ENCODE assay signal across 9 mouse cellular contexts in genomic region chr7:35836851-35837250, GRCm38 (mm10). TPM values are rescaled to one million over a fixed set of nuclear protein-coding genes. Genes with fewer than 3 reads are reported as not detected.
DNase-seq lines count a peak whose midpoint lies in the region; ATAC-seq and TF ChIP-seq lines count a peak whose summit lies in the region.
"Had no signal": no experiment of that assay in that cellular context is flagged by ENCODE, and none has a peak within 500 bp of the region (broad histone marks: within the 10 kb centered on the region; RNA-seq: fewer than 3 reads in every experiment).

No protein-coding gene starts in this region.

- intact Hi-C loops in gastrocnemius, postnatal 36 days (cut with DNase I), result no loop called here

- TF ChIP-seq EP300 in stomach, postnatal 0 days (optimal IDR thresholded peaks at IDR 0.05), result no peak

- H3K36me3 ChIP-seq in liver, embryonic 16.5 days (ENCODE audit: control insufficient read depth, insufficient read depth), result no peaks in the 10 kb centered on the region
- no peaks in the 10 kb centered on the region for H3K36me3 ChIP-seq in stomach, postnatal 0 days (ENCODE audit: control insufficient read depth, insufficient read depth, low read length)
- H3K36me3 ChIP-seq: neural tube, embryonic 12.5 days had no signal

- ATAC-seq in hematopoietic stem cell, adult 5-6 weeks (replicated peaks in 1 of 2; ENCODE audit: insufficient read depth in 1 of 2, low FRiP score in 2 of 2, low TSS enrichment in 1 of 2, low read depth in 1 of 2, poor library complexity in 2 of 2, severe bottlenecking in 2 of 2), result peak; percentile 75 to 80
- peak; percentile 90 for ATAC-seq in liver, embryonic 16.5 days (ENCODE audit: low read depth)
- ATAC-seq in stomach, postnatal 0 days (ENCODE audit: low FRiP score, low TSS enrichment), result peak; percentile 12; the same call in 1 of the 2 replicates
- ATAC-seq in activated CD4-positive, CD25-positive, alpha-beta regulatory T cell, adult 4 months, result no peak

- no peaks in the 10 kb centered on the region for H3K4me1 ChIP-seq in liver, embryonic 16.5 days (ENCODE audit: control insufficient read depth, low read depth, low read length)
- H3K4me1 ChIP-seq in stomach, postnatal 0 days (replicated peaks; ENCODE audit: control insufficient read depth, insufficient read depth), result no peaks in the 10 kb centered on the region

- TF ChIP-seq CTCF in stomach, postnatal 0 days (IDR thresholded peaks at IDR 0.05; ENCODE audit: low read depth), result no peak

- H3K27ac ChIP-seq in liver, embryonic 16.5 days (ENCODE audit: low read length), result peak overlapping the region; percentile 78
- no peak overlapping the region for H3K27ac ChIP-seq in stomach, postnatal 0 days (replicated peaks)
- H3K27ac ChIP-seq: neural tube, embryonic 12.5 days had no signal

- DNase-seq in layer of hippocampus, postnatal 36 days, result peak; percentile 13
- DNase-seq in layer of hippocampus, postnatal 25 days (ENCODE audit: extremely low spot score in 1 of 2, low spot score in 1 of 2), result no peak
- peak; percentile 11 to 21 for DNase-seq in gastrocnemius, postnatal 36 days
- DNase-seq in stomach, postnatal 0 days (ENCODE audit: low spot score), result peak; percentile 25
- DNase-seq in spleen, postnatal 4 days (ENCODE audit: low spot score in 2 of 2), result no peak

- no peak overlapping the region for H3K4me2 ChIP-seq in liver, embryonic 16.5 days (ENCODE audit: low read depth, low read length)
- H3K4me2 ChIP-seq in stomach, postnatal 0 days (replicated peaks; ENCODE audit: low read depth), result peak overlapping the region; percentile 36

- 51% methylated on average over 19 of the region's 19 CpGs for WGBS in liver, embryonic 16.5 days (ENCODE audit: insufficient replicate concordance)
- WGBS in stomach, postnatal 0 days, result 37% methylated on average over 19 of the region's 19 CpGs

- H3K9me3 ChIP-seq in liver, embryonic 16.5 days (replicated peaks; ENCODE audit: control insufficient read depth, low read length), result no peaks in the 10 kb centered on the region
- no peaks in the 10 kb centered on the region for H3K9me3 ChIP-seq in stomach, postnatal 0 days (ENCODE audit: control insufficient read depth, low read length)
- H3K9me3 ChIP-seq: neural tube, embryonic 12.5 days had no signal

- no peaks in the 10 kb centered on the region for H3K27me3 ChIP-seq in liver, embryonic 16.5 days (ENCODE audit: control insufficient read depth, insufficient read depth, low read depth, low read length)
- no peaks in the 10 kb centered on the region for H3K27me3 ChIP-seq in stomach, postnatal 0 days (ENCODE audit: control insufficient read depth, insufficient read depth, low read length)
- H3K27me3 ChIP-seq: neural tube, embryonic 12.5 days had no signal

- H3K9ac ChIP-seq in liver, embryonic 16.5 days (ENCODE audit: low read depth, low read length), result no peak overlapping the region
- no peak overlapping the region for H3K9ac ChIP-seq in stomach, postnatal 0 days (ENCODE audit: low read length)
- H3K9ac ChIP-seq: neural tube, embryonic 12.5 days had no signal

- no peak overlapping the region for H3K4me3 ChIP-seq in liver, embryonic 16.5 days (ENCODE audit: low read depth, low read length)
- H3K4me3 ChIP-seq in stomach, postnatal 0 days (ENCODE audit: low read depth, low read length), result no peak overlapping the region
- H3K4me3 ChIP-seq: neural tube, embryonic 12.5 days had no signal

RNA-seq across cellular contexts. Expression of gene Zfp507, which starts 34.0 kb away (rescaled TPM):
- total RNA-seq in layer of hippocampus, postnatal 36 days (2021), result 10 to 100 TPM; 27.7 to 34.1 TPM
- 10 to 100 TPM; 30.7 to 31.3 TPM for total RNA-seq in layer of hippocampus, postnatal 25 days (2021)
- total RNA-seq in gastrocnemius, postnatal 36 days (2021), result 10 to 100 TPM; 13.7 to 15.4 TPM
- total RNA-seq in hematopoietic stem cell, adult 5-6 weeks (2017), result 24.5 and 31.0 TPM in 2 replicates
- polyA plus RNA-seq in liver, embryonic 16.5 days (2015; fragmentation: Nextera tagmentation; extraction: Ambion mirVana), result 3.3 and 5.2 TPM in 2 replicates
- polyA plus RNA-seq in stomach, postnatal 0 days (2015; fragmentation: Nextera tagmentation; extraction: Ambion mirVana), result 6.8 and 7.5 TPM in 2 replicates
- polyA plus RNA-seq in activated CD4-positive, CD25-positive, alpha-beta regulatory T cell, adult 4 months (2017; shearing (Covaris generic)), result 1 to 10 TPM; 4.6 to 6.8 TPM

Comparison
In these comparisons a context has a peak if more than half of its experiments do, and no peak if none do; other contexts are left out.
1. DNase-seq: peak in layer of hippocampus, postnatal 36 days (2 of 2), gastrocnemius, postnatal 36 days (2 of 2) and stomach, postnatal 0 days (single experiment); none in layer of hippocampus, postnatal 25 days (0 of 2) and spleen, postnatal 4 days (0 of 2).